Mouse (Mus musculus) monocyte, adult 2 months (primary cell): ENCODE measurements around the gene Vmn1r233.

Experiments
- DNase-seq, 2 experiments: peaks; one replicate each; pipeline ENCODE4 v3.0.0; 2022; ENCODE audit warnings: low spot score in 2 of 2, low read depth in 1 of 2

Gene Vmn1r233

DNA sequence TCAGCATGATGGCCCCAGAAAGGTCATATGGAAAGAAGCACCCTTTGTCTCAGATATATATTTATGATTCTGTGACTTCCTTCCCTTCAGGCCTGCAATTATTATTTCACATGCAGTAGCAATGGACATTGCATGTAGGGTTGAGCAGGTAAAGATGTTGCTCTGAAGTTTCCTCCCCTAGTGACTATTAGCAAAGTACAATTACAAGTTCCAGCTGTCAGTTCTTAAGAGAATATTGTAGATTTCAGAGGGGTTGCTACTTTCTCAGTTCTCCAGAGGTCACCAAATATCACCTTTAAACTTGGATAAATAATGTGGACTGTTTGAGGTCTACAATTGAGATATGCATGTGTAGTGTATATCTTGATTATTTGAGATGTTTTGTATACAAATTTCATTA, at the start of gene Vmn1r233:
Gene Vmn1r233, minus strand, starts transcription at position 101 of the 400 bp plus-strand sequence.
- no peak for DNase-seq

DNA sequence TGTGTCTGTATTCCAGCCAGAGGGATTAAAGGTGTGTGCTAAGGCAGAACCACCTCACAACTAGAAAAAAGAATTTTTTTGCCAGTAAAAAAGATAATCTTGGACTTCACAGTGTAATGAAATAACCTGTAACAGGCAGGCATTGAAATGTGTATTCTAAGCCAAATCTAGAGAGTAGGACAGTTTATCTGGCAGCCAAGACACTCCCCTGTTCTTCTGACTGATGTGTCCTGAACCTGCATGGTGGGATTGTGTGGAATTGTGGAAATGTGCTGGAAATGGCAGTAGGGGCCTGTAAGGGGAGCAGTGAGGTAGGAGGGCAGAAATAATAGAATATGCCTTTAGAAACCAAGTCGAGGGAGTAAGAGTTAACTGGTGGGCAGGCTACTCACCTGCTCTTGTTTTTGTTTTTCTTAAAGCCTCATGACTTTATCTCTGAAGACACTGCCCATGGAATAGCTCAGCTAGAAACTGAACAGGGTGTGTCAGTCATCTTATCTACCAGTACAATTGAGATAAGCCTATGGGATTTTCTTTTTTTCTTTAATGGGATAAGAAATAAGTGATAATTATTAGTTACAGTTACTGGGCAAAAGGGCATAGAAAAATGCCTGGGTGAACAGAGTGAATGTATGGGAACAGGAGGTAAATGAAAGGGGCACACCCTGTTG, 22.3 kb upstream of the Vmn1r233 start:
- DNase-seq, result no peak

DNA sequence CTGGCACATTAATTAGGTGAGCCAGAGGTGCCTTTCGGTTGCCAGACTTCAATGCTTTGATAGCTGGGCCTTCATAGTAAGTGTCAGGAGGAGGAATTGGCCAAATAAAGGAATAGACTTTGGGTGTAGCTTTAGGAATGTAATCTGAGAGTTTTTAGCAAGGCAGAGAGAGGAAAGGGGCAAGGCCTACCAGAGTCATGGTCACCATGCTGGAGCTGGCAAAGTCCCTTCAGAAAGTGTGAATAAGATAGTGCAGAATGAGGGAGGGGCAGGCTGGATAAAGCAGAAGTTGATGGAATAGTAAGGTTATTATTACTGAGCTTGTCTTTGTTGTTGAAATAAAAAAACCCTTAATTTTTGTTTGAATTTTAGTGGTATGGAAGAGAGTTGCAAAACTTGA, 13.5 kb upstream of the Vmn1r233 start:
- DNase-seq, result no peak

DNA sequence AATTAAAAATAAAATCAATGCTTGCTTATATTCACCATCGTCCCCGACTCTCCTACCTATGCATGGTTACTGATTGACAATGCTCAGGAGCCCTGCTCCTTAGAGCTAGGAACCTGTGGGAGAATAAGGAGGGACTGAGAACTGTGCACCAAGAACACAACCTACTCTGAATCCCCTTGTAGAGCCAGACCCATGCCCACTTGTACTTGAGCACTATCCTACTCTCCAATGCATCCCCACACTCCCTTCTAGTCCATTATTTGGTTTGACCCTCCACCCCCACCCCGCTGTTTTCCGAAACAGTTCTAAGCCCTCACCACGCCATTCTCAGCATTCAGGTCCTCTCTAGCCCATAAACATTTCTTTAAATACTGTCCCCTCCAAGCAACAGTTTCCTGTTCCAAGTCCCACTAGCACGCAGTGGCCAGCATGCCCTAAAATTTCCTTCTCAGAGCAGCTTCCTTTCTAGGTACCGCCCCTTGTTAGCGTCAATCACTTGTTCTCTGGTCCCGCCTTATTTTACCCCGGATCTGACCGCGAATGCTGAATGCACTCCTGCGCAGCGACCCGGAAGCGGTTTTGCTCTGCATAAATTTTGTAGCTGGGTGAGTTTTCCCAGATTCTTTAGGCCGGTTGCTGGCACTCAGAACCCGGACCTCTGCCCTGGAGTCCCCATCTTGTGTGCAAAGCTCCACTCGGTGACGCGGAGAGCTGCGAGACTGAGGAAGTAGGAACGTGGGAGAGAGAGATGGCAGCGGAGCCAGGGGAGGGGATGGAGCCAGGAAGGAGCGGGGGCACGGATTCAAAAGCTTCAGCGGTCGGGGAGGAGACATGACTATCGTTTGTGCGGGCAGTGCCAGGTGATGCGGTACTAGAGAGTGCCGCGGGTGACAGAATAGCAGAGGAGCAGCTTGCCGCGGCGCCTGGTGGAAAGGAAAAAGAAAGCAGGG, 12.4 kb upstream of the Vmn1r233 start, which contains the start of gene Zfp160:
Gene Zfp160, plus strand, starts transcription at position 522 of the 950 bp plus-strand sequence.
- peak; percentile 50 to 63 for DNase-seq

DNA sequence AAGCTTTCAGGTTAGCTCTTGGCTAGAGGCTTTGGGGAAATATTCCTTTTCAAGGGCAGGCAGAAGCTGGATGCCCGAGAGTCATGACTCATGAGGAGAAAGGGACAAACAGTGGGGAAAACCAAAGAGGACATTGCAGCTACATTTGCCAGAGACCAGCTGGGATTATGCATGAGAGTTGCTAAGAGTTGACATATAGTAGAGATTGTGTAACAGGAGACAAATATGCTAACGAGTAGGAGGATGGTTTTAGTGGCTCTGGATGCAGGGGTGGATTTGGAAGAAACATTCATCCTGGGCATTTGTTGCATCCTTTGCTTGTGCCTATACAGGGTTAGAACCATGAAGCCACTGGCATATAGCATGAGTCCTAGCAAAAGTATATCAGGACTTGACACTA, 2.5 kb downstream of the Vmn1r233 start:
- no peak for DNase-seq

DNA sequence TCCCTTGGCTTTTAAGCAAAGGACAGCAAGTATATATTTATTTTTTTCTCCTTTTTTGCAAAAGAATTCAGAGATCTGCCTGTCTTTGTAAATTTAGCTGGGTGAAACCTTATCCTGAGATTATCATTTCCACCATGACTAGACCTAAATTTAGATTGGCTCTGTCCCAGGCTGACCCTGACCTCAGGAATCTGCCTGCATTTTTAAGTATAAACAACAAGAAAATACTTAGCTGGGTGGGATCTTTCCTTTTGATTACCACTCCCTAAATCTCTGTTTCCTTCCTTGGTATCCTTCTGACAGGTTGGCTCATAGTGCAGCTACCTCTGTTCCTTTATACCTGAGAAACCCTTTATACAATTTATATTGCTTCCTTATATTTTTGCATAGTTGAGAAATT, 29.6 kb downstream of the Vmn1r233 start:
- DNase-seq, result no peak

DNA sequence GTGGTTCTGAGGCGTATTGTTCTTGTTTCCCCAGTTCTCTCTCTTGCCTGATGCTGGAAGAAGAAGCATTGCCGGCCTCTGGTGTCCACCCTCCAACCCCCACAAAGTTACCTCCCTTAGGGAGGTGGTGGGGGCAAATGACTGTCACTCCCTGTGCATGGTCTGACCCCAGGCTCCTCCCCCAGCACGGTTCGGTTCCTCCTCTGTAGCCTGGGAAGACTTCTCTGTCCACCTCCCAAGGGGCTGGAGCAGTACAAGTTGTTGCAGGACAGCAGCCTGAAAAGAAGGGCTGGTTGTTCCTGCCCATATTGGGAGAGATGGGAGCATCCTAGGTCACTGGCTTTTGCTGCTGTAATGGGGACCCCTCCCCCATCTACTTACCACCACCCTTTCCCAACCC, 30.8 kb downstream of the Vmn1r233 start:
- DNase-seq, result no peak

DNA sequence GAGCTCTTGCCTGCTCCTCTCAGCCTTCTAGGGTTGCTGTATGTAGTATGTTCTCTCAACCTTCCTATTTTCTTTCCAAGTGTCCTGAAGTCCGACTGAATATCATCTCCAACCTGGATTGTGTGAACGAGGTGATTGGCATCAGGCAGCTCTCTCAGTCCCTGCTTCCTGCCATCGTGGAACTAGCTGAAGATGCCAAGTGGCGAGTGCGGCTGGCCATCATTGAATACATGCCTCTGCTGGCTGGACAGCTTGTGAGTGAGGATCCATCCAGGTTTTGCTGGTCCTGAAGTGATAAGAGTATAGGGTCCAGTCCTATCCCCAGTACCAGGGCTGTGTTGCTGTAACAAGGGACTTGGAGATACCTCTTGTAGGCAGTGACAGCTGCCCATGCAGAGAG, 35.9 kb downstream of the Vmn1r233 start:
- DNase-seq, result no peak

DNA sequence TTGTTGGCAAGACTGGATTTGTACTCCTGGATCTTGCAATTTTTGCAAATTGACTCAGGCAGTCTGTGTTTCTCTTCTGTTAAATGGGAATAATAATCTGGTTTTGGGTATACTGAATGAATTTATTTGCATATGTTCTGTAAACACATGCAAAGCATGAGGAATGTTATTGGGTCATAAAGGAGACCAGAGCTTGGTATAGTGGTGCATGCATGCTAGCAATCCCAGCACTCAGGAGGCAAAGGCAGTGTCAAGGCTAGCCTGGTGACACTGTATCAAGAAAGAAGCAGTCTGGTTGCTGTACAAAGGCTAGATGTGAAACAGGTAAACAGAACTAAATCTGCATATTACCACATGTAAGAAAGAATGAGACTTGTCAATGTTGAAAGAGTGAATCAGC, 49.6 kb downstream of the Vmn1r233 start:
- DNase-seq, result no peak

DNA sequence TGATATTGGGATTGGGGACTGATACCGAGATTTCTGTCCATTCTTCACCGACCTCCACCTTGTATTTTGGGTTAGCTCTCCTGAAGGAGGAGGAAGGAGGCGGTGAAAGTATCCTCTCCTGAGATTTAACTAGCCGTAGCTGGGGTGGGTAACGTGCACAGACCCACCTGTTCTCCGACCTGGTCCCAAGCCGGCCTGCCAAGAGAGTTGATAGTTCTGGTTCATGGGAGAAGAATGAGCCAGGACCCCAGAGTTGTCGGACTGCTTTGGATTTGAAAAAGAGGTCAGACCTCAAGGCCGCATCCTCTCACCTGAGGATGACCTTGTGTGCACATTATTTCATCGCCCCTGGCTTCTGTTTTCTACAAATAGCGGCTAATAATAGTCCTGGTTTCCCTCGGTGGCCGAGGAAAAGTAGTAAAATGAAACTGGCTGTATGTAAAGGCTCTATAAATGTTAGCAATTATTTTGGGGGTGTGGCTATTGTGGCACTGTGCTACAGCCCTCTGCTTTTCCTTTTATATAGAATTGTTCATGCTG, 50.2 kb downstream of the Vmn1r233 start:
- no peak for DNase-seq

DNA sequence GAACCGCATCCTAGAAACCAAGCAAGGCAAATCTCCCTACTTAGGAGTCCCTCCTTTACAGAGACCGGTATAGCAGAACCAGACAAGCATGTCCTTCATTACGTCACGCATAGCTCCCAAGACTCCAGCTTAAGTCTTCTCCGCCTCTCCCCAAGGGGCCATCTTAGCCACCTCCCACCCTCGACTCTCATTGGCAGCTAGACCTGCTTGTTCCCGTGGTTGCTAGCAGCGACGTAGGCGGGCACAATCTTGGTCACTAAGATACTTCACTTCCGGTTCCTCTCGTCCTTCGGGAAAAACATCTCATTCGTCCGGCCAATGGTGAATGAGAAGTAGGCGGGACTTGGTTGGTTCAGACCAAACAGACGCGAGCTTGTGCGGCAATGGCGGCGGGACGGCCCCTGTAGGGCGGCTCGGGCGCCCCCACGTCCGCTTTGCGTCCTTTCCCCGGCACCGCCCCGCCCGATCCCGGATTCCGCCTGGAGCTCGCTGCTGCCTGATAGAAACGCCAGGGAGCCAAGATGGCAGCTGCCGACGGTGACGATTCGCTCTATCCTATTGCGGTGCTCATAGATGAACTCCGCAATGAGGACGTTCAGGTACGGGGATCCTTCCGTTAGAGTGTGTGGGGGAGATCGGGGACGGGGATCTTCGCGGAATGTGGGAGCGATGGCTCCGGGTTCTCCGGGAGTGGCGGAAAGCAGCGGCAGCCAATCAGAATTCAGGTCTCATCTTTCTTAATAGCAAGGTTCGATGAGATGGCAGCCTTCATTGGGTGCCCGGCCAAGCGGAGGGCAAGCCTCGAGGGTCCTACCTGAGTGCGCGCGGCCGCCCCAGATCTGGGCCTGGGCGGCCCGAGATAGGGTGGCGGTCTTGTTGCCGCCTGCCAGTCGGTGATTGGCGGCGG, 51.0 kb downstream of the Vmn1r233 start, which contains the start of gene Ppp2r1a:
Gene Ppp2r1a, plus strand, starts transcription at position 327 of the 907 bp plus-strand sequence.
- DNase-seq, result peak; percentile 98 to 99

DNA sequence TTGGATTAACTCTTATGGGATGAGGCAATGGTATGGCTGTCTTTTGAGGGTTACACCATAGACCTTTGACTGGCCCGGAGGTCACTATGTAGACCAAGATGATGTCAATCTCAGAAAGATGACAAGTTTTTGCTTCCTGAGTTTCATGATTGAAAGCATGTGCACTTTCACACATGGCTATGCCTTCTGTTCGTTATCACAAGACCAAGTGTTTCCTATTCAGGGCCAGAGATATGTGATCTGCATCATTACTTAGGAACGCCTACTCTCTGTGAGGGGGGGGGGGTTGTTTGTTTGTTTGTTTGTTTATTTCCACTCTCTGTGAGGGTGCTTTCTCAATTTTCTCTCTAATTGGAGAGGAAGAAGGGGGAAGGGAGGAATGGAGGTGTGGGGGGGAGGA, 52.0 kb downstream of the Vmn1r233 start:
- DNase-seq, result no peak
